Mouse (Mus musculus) E14TG2a.4 (cell line): Measurements from ENCODE around the gene Obscn.

Source experiments
- H3K27me3 ChIP-seq: 2 replicates; pipeline ENCODE4 v1.6.1; 2014; ENCODE audit warnings: low read length, control low read depth; ENCODE audit not compliant: insufficient read depth
- H3K36me3 ChIP-seq: 2 replicates; pipeline ENCODE4 v1.6.1; 2014; ENCODE audit warnings: low read length, control low read depth; ENCODE audit not compliant: insufficient read depth
- H3K4me1 ChIP-seq: replicated peaks from 2 replicates; pipeline ENCODE4 v1.6.1; 2014; ENCODE audit warnings: low read depth, low read length, control low read depth
- H3K4me3 ChIP-seq: replicated peaks from 2 replicates; pipeline ENCODE4 v1.5.1; 2014; ENCODE audit warnings: mild to moderate bottlenecking, low read length
- H3K9me3 ChIP-seq: 2 replicates; pipeline ENCODE4 v1.6.1; 2014; ENCODE audit warnings: low read length, control low read depth
- CTCF ChIP-seq: conservative IDR thresholded peaks from 2 replicates; pipeline ENCODE4 v1.5.1; 2014; ENCODE audit warnings: low read length
- NANOG ChIP-seq: IDR thresholded peaks from 2 replicates; pipeline ENCODE4 v1.6.1; 2014; ENCODE audit warnings: borderline replicate concordance, low read length, mixed read lengths
- POU5F1 ChIP-seq: IDR thresholded peaks from 2 replicates; pipeline ENCODE4 v1.6.1; 2014; ENCODE audit warnings: low read length, borderline replicate concordance

The Obscn gene

DNA sequence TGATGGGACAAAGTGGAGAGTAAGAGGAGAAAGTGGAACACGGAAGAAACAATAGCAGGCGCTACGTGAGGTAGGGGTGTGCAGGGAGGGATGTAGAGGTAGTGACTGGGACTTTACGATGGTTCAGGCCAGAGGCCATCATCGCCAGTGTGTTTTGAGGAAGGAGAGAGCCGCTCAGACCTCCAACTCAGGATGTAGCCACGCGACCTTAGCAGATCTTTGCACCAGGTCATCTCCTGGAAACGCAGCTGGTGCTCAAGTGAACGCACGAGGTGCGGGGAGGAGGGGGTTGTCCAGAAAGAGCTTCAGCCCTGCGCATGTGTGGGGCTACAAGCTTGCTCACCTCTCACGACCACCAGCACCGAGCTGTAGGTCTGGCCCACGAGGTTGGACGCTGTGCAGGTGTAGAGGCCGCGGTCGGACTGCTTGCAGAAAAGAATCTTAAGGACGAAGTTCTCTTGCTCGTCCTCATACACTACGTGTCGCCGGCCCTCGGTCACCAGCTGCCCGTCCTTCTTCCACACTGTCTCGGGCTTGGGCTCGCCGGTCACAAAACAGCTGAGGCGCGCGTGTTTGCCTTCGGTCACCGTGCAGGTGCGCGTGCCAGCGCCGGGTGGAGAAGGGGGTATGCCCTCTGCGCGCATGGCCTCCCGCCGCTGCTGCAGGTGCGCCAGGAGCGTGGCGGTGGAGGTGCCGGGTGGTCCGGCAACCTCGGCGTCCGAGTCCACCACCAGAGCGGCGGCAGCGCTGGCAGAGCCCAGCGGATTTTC is 966 bp downstream of the Obscn start:
- H3K9me3 ChIP-seq: no peaks in the 10 kb centered on the region
- H3K4me1 ChIP-seq: peaks cover 28% of the 10 kb centered on the region
- peaks cover 90% of the 10 kb centered on the region for H3K27me3 ChIP-seq
- H3K36me3 ChIP-seq: no peaks in the 10 kb centered on the region
- TF ChIP-seq POU5F1 (no peak), CTCF (no peak), NANOG (no peak)
- H3K4me3 ChIP-seq: peak overlapping the region; percentile 71

DNA sequence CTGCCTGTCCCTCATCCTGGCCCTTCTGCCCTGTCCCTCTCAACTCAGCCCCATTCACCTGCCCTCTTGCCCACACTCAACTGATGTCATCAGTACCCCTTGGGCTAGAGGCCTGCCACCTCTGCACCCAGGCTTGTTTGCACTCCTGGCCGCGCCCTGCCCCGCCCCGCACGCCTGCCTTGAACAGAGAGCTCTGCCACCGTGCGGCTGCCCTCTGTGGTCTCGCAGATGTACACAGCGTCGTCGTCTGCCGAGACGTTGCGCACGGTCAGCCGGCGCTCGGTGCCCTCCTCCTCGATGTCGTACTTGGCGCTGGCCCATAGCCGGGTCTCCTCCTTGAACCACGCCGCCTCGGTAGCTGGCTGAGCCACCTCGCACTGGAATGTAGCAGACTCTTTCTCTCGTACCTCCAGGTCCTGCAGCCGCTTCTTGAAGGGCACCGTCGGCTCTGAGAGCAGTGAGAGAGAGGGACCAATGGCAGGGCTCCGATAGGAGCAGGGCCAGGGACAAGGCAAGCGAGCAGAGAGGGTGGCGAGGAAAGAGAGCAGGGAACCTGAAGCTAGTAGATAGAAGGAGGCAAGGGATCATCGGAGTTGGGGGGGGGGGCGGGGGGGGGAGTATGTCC is 1.7 kb downstream of the Obscn start:
- peak overlapping the region; percentile 61 for H3K4me3 ChIP-seq
- H3K27me3 ChIP-seq: peaks cover 90% of the 10 kb centered on the region
- no peaks in the 10 kb centered on the region for H3K36me3 ChIP-seq
- TF ChIP-seq NANOG (no peak), POU5F1 (no peak), CTCF (no peak)
- peaks cover 28% of the 10 kb centered on the region for H3K4me1 ChIP-seq
- no peaks in the 10 kb centered on the region for H3K9me3 ChIP-seq

DNA sequence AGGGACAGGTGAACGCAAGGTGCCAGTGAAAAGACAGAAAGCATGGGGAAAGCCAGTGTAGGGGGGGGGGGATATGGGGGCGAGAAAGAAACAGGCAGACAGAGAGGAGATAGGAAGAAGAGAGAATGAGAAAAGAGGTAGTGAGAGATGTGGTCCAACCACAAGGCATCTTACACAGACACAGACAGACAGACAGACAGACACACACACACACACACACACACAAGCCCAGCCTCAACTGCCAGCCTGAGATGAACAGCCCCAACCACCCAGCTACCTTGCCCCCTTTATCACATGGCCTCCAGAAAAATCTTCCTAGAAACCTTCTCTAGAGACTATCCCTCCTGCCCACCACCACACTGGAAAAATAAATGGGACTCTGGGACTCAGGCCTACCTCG is 4.1 kb downstream of the Obscn start:
- Histone ChIP-seq H3K4me3 (no peak overlapping the region), H3K27me3 (peaks cover 71% of the 10 kb centered on the region), H3K4me1 (peaks cover 28% of the 10 kb centered on the region), H3K36me3 (no peaks in the 10 kb centered on the region), H3K9me3 (no peaks in the 10 kb centered on the region)
- TF ChIP-seq CTCF (no peak), NANOG (no peak), POU5F1 (no peak)

DNA sequence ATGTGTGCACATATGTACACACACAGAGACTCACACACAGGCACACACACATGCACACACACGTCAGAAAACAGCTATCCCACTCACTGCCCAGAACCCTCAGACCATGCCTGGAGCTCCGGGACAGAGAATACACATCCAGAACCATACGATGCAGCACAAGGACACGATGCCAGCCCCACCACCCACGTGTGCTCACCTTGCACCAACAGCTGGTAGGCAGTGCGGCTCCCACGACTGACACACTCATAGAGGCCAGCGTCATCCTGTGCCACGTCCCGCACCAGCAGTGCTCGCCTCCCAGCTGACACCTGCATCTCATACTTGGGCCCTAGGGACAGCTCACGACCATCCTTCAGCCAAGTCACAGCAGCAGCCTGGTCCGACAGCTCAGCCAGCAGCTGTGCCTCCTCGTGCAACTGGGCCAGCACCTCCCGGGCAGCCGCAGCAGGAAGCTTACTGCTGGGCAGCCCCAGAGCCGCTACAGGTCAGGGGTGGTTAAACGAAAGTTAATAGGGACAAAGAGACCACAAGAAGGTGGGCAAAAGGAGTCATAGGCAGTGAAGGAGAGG is 4.8 kb downstream of the Obscn start:
- H3K4me3 ChIP-seq: 0 out of 2 replicates have a peak overlapping the region, but pooled peaks have one; percentile 17
- H3K4me1 ChIP-seq: peaks cover 28% of the 10 kb centered on the region

DNA sequence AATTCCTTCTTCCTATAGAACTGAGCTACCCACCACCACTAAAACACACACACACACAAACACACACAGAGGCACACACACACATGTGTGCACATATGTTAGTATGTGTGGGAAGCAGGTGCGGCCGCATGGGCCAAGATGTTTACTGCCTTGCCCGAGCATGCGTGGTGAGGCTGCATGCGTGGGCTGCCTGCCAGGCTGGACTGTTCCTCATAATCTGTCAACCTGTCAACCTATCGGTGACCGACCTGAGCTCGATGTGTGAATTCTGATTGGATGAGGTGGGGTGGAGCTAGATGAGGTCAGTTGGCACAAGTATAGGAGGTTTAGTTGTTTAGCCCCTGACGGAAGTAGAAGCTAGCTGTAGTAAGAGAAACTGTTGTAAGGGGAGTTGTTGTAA is 5.4 kb downstream of the Obscn start:
- no peaks in the 10 kb centered on the region for H3K36me3 ChIP-seq
- no peak for TF ChIP-seq POU5F1
- TF ChIP-seq CTCF: no peak

More for the DNA sequence above, 4.8 kb downstream of the Obscn start:
- peaks cover 65% of the 10 kb centered on the region for H3K27me3 ChIP-seq
- TF ChIP-seq CTCF: no peak
- no peak for TF ChIP-seq POU5F1
- TF ChIP-seq NANOG: no peak
- no peaks in the 10 kb centered on the region for H3K9me3 ChIP-seq
- H3K36me3 ChIP-seq: no peaks in the 10 kb centered on the region

DNA sequence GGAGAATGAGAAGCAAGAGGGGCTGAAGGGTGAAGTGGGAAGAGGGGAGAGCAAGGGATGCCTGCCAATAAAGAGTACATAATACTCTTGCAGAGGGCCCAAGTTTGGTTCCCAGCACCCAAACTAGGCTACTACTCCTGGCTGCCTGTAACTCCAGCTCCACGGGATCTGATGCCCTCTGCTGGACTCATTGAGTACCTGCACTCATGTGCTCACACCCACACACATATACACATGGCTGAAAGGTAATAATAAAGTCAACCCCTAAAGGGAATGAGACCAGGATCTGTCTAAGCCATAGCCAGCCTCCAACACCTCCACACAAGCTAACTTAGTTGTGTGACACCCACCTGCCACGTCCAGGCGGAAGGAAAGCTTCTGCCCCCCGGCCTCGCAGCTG is 30.3 kb downstream of the Obscn start:
- H3K4me3 ChIP-seq: no peak overlapping the region
- no peaks in the 10 kb centered on the region for H3K36me3 ChIP-seq
- H3K4me1 ChIP-seq: peaks cover 4% of the 10 kb centered on the region
- TF ChIP-seq POU5F1: no peak
- TF ChIP-seq NANOG: no peak
- TF ChIP-seq CTCF: peak; percentile 46
- H3K27me3 ChIP-seq: peaks cover 11% of the 10 kb centered on the region; the same call in 1 of the 2 replicates
- peaks cover 7% of the 10 kb centered on the region for H3K9me3 ChIP-seq

More for the DNA sequence above, 5.4 kb downstream of the Obscn start:
- Histone ChIP-seq H3K4me3 (no peak overlapping the region), H3K4me1 (peaks cover 22% of the 10 kb centered on the region), H3K27me3 (peaks cover 58% of the 10 kb centered on the region), H3K9me3 (no peaks in the 10 kb centered on the region)

DNA sequence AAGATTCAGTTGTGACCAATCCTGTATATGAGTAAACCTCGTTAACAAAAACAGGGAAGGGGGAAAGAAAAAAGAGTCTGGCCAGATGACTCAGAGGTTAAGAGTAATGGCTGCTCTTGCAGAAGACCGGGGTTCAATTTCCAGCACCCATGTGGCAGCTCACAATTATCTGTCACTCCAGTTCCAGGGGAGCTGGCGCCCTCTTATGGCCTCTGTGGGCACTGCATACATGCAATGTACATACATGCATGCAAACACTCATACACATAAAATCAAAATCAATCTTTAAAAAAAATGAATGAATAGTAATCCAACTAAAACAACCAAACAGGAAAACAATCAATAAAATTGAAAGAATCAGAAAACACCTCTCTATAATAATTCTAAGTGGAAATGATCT is 33.9 kb downstream of the Obscn start:
- TF ChIP-seq CTCF (peak; percentile 72), POU5F1 (no peak)
- no peaks in the 10 kb centered on the region for H3K36me3 ChIP-seq
- H3K27me3 ChIP-seq: peaks cover 2% of the 10 kb centered on the region; the same call in 1 of the 2 replicates
- H3K9me3 ChIP-seq: peaks cover 7% of the 10 kb centered on the region
- no peak overlapping the region for H3K4me3 ChIP-seq
- no peaks in the 10 kb centered on the region for H3K4me1 ChIP-seq

DNA sequence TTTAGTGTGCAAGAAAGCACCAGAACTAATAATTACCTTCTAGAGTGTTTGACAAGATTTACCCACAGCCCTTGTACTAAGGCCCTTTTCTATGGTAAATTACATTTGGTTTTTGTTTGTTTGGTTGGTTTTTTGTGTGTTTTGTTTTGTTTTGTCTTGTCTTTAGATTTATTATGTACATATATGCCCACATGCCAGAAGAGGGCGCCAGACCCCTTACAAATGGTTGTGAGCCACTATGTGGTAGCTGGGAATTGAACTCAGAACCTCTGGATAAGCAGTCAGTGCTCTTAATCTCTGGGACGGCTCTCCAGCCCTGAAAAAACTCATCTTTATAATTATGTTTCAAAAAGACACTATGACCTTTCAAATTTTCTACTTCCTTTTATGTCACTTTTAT is 37.9 kb downstream of the Obscn start:
- no peaks in the 10 kb centered on the region; the same call in 1 of the 2 replicates for H3K27me3 ChIP-seq
- H3K4me3 ChIP-seq: no peak overlapping the region
- no peaks in the 10 kb centered on the region for H3K9me3 ChIP-seq
- no peaks in the 10 kb centered on the region for H3K36me3 ChIP-seq
- no peaks in the 10 kb centered on the region for H3K4me1 ChIP-seq
- TF ChIP-seq POU5F1: no peak
- peak; percentile 19; the same call in 1 of the 2 replicates for TF ChIP-seq CTCF
- no peak for TF ChIP-seq NANOG
